Mouse (Mus musculus): ENCODE measurements at regions not wholly inside any gene's neighbourhood (a gene's known extent, or its start where the extent isn't known, plus 50 kb on each side); places are given as distances from the start of the nearest gene placed in this dataset.

DNA sequence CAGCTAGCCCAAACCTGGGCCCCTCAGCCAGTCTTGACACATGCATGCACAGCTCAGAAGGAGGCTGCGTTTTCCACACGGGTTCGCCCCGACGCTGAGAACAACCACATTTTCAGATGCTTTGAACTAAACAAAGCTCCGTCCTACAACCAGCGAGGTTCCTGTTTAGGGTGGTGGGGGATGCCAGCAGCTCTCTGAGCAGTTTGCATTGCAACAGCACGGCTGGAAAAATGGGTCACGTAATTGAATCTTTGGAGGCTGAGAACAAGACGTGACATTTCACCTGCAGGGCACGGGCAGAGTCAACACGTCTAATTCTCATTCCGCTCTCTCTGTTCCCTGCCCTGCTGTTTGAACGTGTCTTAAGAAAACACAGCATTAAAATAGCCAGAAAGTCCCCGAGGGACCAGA, 119.2 kb downstream of the Syk start:
- intact Hi-C loops (cut with DNase I) = no loop called here
- DNase-seq = no peak

- DNase-seq = no peak
- intact Hi-C loops (cut with DNase I) = no loop called here
These were observed 120.6 kb downstream of the Syk start for GRCm38 (mm10) chr13:52703401-52704164.

- intact Hi-C loops (cut with DNase I) = no loop called here
- DNase-seq = peak; percentile 18 to 21
These were observed 121.7 kb downstream of the Syk start for GRCm38 (mm10) chr13:52704673-52705072.

GRCm38 (mm10) chr13:52709580-52709979, 126.6 kb downstream of the Syk start:
- DNase-seq = no peak
- intact Hi-C loops (cut with DNase I) = no loop called here

GRCm38 (mm10) chr13:52711713-52712369, 128.9 kb downstream of the Syk start:
- peak; percentile 75 to 89 for DNase-seq
- intact Hi-C loops (cut with DNase I) = loop anchor here (1.0 to 5.0 kb wide), 5 partner anchors 51 to 384 kb away; no protein-coding TSS in a partner anchor

GRCm38 (mm10) chr13:52721463-52721862, 138.5 kb downstream of the Syk start:
- intact Hi-C loops (cut with DNase I) = no loop called here
- no peak for DNase-seq

- intact Hi-C loops (cut with DNase I) = no loop called here
- DNase-seq = no peak
These were observed 139.7 kb downstream of the Syk start for GRCm38 (mm10) chr13:52722718-52723117.

GRCm38 (mm10) chr13:52726043-52726442, 143.1 kb downstream of the Syk start:
- intact Hi-C loops (cut with DNase I) = no loop called here
- no peak for DNase-seq

DNA sequence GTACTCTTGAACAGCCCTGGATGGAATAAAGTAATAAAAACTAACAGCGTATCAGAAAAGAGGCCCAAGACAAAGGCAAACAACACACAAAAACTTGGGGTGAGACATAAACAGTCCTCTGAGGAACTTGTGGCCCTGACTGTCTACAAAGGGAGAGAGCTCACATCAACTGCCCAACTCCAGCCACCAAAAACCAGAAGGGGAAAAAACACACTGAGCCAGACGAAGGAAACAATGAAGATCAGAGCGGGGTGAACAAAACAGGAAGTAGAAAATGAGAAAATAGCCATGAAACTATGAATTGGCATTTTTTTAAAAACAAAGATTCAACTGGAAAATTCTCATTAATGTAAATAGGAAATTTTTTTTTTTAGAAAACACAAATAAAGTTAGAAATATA, 143.6 kb downstream of the Syk start:
- intact Hi-C loops (cut with DNase I) = no loop called here
- DNase-seq = no peak

GRCm38 (mm10) chr13:52735453-52735933, 152.5 kb downstream of the Syk start:
- intact Hi-C loops (cut with DNase I) = no loop called here

GRCm38 (mm10) chr13:52735934-52736523, 153.1 kb downstream of the Syk start:
- intact Hi-C loops (cut with DNase I) = no loop called here
- peak; percentile 20 to 25 for DNase-seq

More at GRCm38 (mm10) chr13:52735453-52735933, 152.5 kb downstream of the Syk start:
- DNase-seq = no peak

GRCm38 (mm10) chr13:52738095-52738660, 155.2 kb downstream of the Syk start:
- intact Hi-C loops (cut with DNase I) = no loop called here
- peak; percentile 8 to 33 for DNase-seq

- intact Hi-C loops (cut with DNase I) = no loop called here
- DNase-seq = no peak
These were observed 158.4 kb downstream of the Syk start for GRCm38 (mm10) chr13:52741371-52741770.

- DNase-seq = no peak
These were observed 173.0 kb downstream of the Syk start for GRCm38 (mm10) chr13:52756005-52756404.

DNA sequence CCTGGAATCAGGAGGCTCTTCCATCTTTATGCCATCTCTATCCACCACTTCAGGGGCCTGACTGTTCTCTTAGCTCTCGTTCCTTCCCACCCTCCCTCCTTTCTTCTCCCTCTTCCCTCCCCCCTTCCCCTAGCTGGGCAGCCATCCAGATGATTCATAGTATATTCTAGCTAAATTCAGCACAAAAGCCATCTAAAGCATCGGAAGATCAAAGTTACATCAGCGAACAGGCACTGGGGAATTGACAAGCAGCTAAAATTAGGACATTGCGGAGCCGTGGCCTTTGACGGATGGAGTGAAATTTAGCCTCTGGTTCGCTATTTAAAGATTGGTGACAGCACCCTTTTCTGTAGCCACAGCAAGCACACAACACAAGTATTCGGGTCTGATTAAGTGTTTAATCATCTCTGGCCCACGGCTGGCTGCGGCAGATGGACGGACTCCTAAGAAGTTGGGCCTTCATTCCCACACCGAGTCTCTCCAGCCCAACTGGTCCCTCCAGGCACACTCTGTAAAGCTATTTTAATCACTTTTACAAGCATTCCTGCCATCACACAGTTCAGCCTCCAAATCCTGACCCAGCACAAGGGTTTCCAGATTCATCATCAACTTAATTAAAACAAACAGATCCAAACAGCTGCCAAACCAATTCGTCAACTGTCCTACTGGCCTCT, 163.8 kb downstream of the Auh start:
- intact Hi-C loops (cut with DNase I) = no loop called here
- DNase-seq = peak; percentile 44 to 58

More at GRCm38 (mm10) chr13:52756005-52756404, 173.0 kb downstream of the Syk start:
- intact Hi-C loops (cut with DNase I) = no loop called here

DNA sequence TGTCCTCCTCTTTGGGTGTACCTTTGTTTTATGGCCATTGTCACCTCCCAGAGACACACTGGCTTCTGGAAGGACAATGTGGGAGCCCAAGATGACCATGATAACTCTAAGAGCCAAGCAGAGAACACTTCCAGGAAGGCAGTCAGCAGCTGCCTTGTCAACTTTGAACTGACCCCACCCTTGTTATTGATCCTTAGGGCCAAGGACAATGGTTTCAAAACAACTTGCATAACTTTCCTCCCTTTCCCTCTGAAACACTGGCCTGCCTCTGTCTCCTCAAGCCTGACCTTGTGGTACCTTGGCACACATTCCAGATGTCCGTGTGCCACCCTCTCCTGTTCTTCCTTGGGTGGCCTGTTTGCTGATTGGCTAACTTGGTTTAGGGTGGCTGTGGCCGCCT, 163.2 kb downstream of the Auh start:
- intact Hi-C loops (cut with DNase I) = no loop called here
- peak in 1 of 2 experiments; percentile 14 for DNase-seq

- no peak for DNase-seq
- intact Hi-C loops (cut with DNase I) = no loop called here
These were observed 159.5 kb downstream of the Auh start for GRCm38 (mm10) chr13:52769956-52770355.

GRCm38 (mm10) chr13:52771518-52771917, 158.0 kb downstream of the Auh start:
- intact Hi-C loops (cut with DNase I) = no loop called here

DNA sequence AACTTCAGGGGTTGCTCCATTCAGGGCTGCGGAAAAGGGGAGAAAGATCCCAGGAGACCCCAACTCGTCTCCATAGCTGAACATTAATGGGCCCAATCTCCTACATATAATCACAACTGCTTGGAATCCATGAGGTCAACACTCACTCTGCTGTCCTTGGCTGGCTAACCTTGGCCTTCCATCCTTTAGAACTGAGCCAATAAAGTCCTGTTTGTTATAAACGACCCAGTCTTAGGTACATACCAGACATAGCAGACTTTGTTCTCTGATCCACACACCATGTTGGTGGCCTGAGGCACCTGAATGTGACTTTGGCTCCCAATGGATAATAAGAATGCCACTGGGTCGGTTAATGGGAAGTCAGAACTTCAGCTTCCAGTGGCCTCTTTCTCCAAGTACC, 157.4 kb downstream of the Auh start:
- no peak for DNase-seq
- intact Hi-C loops (cut with DNase I) = no loop called here

More at GRCm38 (mm10) chr13:52771518-52771917, 158.0 kb downstream of the Auh start:
- no peak for DNase-seq

DNA sequence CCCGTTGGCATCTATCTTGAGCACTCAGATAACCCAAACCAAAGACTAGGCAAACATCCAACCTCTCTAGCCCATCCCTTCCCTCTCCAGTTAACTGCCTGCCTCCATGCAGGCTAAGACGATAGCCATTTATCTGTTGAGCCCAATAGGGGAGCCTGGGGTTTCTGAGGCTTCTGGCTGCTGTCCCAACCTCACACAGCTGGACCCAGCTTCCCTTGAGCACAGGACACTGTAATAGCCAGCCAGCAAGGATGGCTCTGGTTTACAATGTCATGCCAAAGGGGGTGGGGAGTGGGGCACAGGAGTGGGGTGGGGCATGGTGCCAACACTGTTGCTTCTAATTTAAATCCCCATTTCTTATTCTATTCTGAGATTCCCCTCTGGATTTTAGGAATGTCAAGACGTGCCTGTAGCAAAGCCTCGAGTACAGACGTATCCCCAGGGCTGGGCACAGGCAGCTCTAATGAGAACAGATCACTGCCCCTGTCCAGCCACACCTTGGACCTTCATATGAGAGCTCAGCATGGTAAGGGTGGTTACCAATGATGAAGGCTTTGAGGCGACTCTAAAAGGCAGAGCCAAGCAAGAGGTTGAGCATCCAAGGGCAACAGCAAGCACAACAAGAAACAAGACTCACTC, 152.0 kb downstream of the Auh start:
- DNase-seq = peak; percentile 18 to 29
- intact Hi-C loops (cut with DNase I) = no loop called here

Data from heart, postnatal 14 days (tissue).